Mouse (Mus musculus) cerebellum, adult 2 months (tissue): ENCODE measurements around the gene Edar. TPM values are rescaled to one million over a fixed set of nuclear protein-coding genes. Genes with fewer than 3 reads are reported as not detected.

ENCODE experiments used
- DNase-seq, 2 experiments: peaks; one replicate each; pipeline ENCODE4 v3.0.0; 2021
- H3K27ac ChIP-seq: fragments of 200-500 bp; 2 replicates; pipeline ENCODE4 v1.5.1; 2012; ENCODE audit warnings: low read length, control low read depth, inconsistent platforms; ENCODE audit not compliant: insufficient read depth
- H3K27me3 ChIP-seq: fragments of 200-500 bp; 2 replicates; pipeline ENCODE4 v1.6.1; 2012; ENCODE audit warnings: inconsistent platforms, mild to moderate bottlenecking, low read length, moderate library complexity; ENCODE audit not compliant: control insufficient read depth, insufficient read depth
- H3K4me1 ChIP-seq: fragments of 200-500 bp; 2 replicates; pipeline ENCODE4 v1.6.1; 2011; ENCODE audit warnings: low read length; ENCODE audit not compliant: control insufficient read depth, insufficient read depth
- H3K4me3 ChIP-seq: fragments of 200-500 bp; replicated peaks from 2 replicates; pipeline ENCODE3; 2011; ENCODE audit warnings: mild to moderate bottlenecking, low read depth, low read length, control low read depth; ENCODE audit not compliant: insufficient read depth
- CTCF ChIP-seq: fragments of 200-500 bp; IDR thresholded peaks from 2 replicates; pipeline ENCODE4 v1.5.1; 2011; ENCODE audit warnings: low read depth, mild to moderate bottlenecking, control low read depth, low read length, moderate library complexity, borderline replicate concordance; ENCODE audit not compliant: insufficient read depth
- POLR2A ChIP-seq: fragments of 200-500 bp; IDR thresholded peaks from 2 replicates; pipeline ENCODE4 v1.6.1; 2011; ENCODE audit warnings: low read length, control low read depth, borderline replicate concordance; ENCODE audit not compliant: insufficient read depth
- WGBS: fragments of 180-500 bp; shearing (Covaris S2); methylation state at CpG from one replicate; pipeline ENCODE4 v1.1.7; 2018; 5-methylcytosine and 5-hydroxymethylcytosine counted together
- polyA plus RNA-seq: library from polyadenylated mRNA; depleted of rRNA; stranded (reverse); fragments of >200 nt; gene quantifications from 2 replicates; pipeline ENCODE4 v1.2.3, GENCODE M21; 2012

Gene Edar
- polyA plus RNA-seq, 1 experiment = 0.08 TPM

GRCm38 (mm10) chr10:58698955-58699354 is 23.5 kb upstream of the Edar start:
- DNase-seq = no peak

GRCm38 (mm10) chr10:58691051-58691450 is 15.6 kb upstream of the Edar start:
- Histone ChIP-seq H3K4me3 (no peak overlapping the region), H3K27me3 (no peaks in the 10 kb centered on the region), H3K4me1 (no peaks in the 10 kb centered on the region), H3K27ac (no peak overlapping the region)
- DNase-seq = no peak
- TF ChIP-seq POLR2A = no peak
- no peak for TF ChIP-seq CTCF
- WGBS = 80% methylated on average over 6 of the region's 7 CpGs

More at GRCm38 (mm10) chr10:58698955-58699354, 23.5 kb upstream of the Edar start:
- H3K27me3 ChIP-seq = no peaks in the 10 kb centered on the region
- no peak overlapping the region for H3K4me3 ChIP-seq
- H3K27ac ChIP-seq = no peak overlapping the region
- TF ChIP-seq CTCF (no peak), POLR2A (no peak)
- WGBS = 63% methylated on average over 4 of the region's 4 CpGs
- 0 out of 2 replicates have a peak, but pooled peaks cover 3% of the 10 kb centered on the region for H3K4me1 ChIP-seq

- WGBS = 87% methylated on average over 6 of the region's 6 CpGs
- TF ChIP-seq POLR2A (no peak), CTCF (no peak)
- Histone ChIP-seq H3K4me1 (no peaks in the 10 kb centered on the region), H3K4me3 (no peak overlapping the region), H3K27me3 (no peaks in the 10 kb centered on the region), H3K27ac (no peak overlapping the region)
- DNase-seq = no peak
These were observed 3.8 kb upstream of the Edar start for GRCm38 (mm10) chr10:58679298-58679697.

GRCm38 (mm10) chr10:58673278-58674061 is 2.0 kb downstream of the Edar start:
- DNase-seq = peak; percentile 52 to 70
- no peak for TF ChIP-seq POLR2A
- peak; percentile 67 for TF ChIP-seq CTCF
- H3K27ac ChIP-seq = no peak overlapping the region
- no peaks in the 10 kb centered on the region for H3K4me1 ChIP-seq
- no peaks in the 10 kb centered on the region for H3K27me3 ChIP-seq
- H3K4me3 ChIP-seq = peak overlapping the region; percentile 9
- WGBS = 13% methylated on average over 15 of the region's 15 CpGs

- H3K27me3 ChIP-seq = no peaks in the 10 kb centered on the region
- H3K4me1 ChIP-seq = no peaks in the 10 kb centered on the region
- TF ChIP-seq POLR2A (no peak), CTCF (no peak)
- WGBS = 58% methylated on average over 10 of the region's 10 CpGs
- no peak for DNase-seq
- no peak overlapping the region for H3K27ac ChIP-seq
- no peak overlapping the region for H3K4me3 ChIP-seq
These were observed 2.7 kb downstream of the Edar start for GRCm38 (mm10) chr10:58672557-58673277.

- 17% methylated on average over 5 of the region's 5 CpGs for WGBS
- peak in 1 of 2 experiments; percentile 25 for DNase-seq
These were observed 11.6 kb downstream of the Edar start for GRCm38 (mm10) chr10:58663868-58664267.

GRCm38 (mm10) chr10:58663417-58663816 is 12.0 kb downstream of the Edar start:
- no peaks in the 10 kb centered on the region for H3K27me3 ChIP-seq
- H3K4me3 ChIP-seq = no peak overlapping the region
- DNase-seq = peak in 1 of 2 experiments; percentile 25
- no peak overlapping the region for H3K27ac ChIP-seq
- TF ChIP-seq CTCF (no peak), POLR2A (no peak)
- 21% methylated on average over 6 of the region's 6 CpGs for WGBS
- H3K4me1 ChIP-seq = peaks cover 2% of the 10 kb centered on the region; the same call in 1 of the 2 replicates

More at GRCm38 (mm10) chr10:58663868-58664267, 11.6 kb downstream of the Edar start:
- Histone ChIP-seq H3K27me3 (no peaks in the 10 kb centered on the region), H3K4me3 (no peak overlapping the region), H3K4me1 (peaks cover 2% of the 10 kb centered on the region; the same call in 1 of the 2 replicates), H3K27ac (no peak overlapping the region)
- TF ChIP-seq CTCF (no peak), POLR2A (no peak)
